Mouse (Mus musculus): ENCODE measurements at regions not wholly inside any gene's neighbourhood (a gene's known extent, or its start where the extent isn't known, plus 50 kb on each side); places are given as distances from the start of the nearest gene placed in this dataset.

GRCm38 (mm10) chrX:169554359-169554758, 130.6 kb upstream of the Mid1 start:
- no peak for DNase-seq

DNA sequence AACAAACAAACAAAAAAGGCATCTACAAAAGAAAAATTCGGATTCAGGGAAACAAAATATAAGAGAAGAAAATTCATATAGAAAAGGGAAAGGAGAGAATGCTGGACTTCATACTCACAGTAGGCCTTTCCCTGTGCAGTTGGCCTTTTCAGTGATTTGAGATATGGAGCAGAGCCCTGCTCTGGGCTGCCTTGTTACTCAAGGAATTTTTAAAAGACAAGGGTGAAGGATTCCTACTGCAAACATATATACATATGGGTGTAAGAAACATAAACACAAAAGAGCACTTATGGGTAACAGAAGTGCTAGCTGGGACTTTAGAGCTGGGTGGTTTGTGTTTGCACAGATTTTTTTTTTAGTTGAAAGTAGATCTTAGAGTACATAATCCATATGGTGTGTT, 132.1 kb upstream of the Mid1 start:
- no peak for DNase-seq

- DNase-seq = no peak
These were observed 141.0 kb upstream of the Mid1 start for GRCm38 (mm10) chrX:169544037-169544436.

DNA sequence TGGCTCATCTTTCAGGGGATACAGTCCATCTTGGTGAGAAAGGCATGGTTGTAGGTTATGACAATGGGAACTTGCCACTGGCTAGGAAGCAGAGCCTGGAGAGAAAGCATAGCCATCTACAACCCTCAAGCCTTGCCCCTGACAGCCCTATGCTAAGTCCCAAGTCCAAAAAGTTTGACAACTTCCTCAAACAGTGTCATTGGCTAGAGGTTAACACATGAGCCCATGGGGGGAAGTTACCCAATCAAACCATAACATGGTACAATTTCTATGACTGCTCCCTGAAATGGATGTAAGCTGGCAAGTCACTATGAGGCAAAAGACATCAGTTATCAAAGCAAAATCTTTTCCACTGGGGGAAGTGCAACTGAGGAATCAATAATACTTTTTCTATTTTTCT, 176.8 kb upstream of the Mid1 start:
- no peak for DNase-seq

- no peak for DNase-seq
These were observed 173.4 kb upstream of the Hccs start for GRCm38 (mm10) chrX:169493577-169493976.

- no peak for DNase-seq
These were observed 153.3 kb upstream of the Hccs start for GRCm38 (mm10) chrX:169473518-169473917.

GRCm38 (mm10) chrX:169470715-169471114, 150.5 kb upstream of the Hccs start:
- DNase-seq = no peak

DNA sequence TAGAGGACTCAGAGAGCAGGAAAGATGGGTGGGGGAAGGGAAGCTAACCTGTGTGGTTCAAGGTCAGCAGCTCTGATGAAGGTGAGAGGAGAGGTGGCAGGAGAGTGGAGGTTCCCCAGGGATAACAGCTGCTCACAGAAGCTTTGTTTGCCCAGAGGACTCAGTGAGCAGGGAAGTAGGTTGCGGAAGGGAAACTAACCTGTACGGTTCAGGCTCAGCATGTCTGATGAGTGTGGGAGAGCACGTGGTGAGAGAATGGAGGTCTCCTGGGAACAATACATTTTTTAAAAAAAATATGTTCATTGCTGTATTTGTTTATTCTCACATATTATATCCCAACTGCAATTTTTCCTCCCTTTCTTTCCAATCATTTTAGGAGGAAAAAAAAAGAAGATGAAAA, 130.0 kb upstream of the Hccs start:
- no peak for DNase-seq

GRCm38 (mm10) chrX:169439546-169439945, 119.4 kb upstream of the Hccs start:
- DNase-seq = no peak

GRCm38 (mm10) chrX:169438626-169439025, 118.5 kb upstream of the Hccs start:
- DNase-seq = peak; percentile 1

DNA sequence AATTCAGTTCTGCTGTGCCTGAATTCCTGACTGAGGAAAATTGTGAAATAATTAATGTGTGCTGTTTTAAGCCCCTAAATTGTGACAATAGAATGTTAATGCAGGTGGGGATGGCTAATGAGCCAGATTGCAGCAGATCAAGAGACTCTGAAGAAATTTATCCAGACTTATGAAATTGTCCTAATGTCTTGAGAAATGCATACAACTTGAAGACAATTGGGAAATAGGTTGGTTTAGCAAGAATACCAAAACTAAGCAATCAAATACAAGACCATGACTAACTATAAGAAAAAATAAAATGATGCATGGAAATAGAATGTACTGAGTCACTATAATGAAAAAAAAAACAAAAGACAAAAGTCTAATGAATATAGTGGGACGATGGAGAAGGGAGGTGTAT, 113.7 kb upstream of the Hccs start:
- DNase-seq = no peak

DNA sequence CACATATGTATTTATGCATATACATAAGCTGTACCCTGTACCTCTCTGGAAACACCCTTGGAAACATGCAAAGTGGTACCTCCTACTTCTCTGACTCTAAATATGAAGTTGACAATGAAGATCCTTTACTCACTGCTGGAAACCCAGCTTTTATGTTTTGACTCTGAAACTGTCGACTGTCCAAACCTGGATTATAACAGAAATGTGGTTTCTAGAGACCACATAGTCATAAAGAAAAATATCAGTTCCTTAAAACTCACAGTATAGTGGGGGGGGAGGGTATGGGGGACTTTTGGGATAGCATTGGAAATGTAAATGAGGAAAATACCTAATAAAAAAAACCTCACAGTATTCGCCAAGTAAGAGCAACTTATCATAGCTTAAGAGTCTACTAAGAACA, 76.7 kb upstream of the Hccs start:
- DNase-seq = no peak

- DNase-seq = no peak
These were observed 66.5 kb upstream of the Hccs start for GRCm38 (mm10) chrX:169386640-169387039.

Data from cerebellum, postnatal 14 days (tissue).